Mouse (Mus musculus): ENCODE data around the gene Mpnd. TPM values are rescaled to one million over a fixed set of nuclear protein-coding genes. Genes with fewer than 3 reads are reported as not detected.

Gene Mpnd
- polyA plus RNA-seq (2014; fragmentation: Nextera tagmentation; extraction: Ambion mirVana), result 127 TPM in 2 replicates

DNA sequence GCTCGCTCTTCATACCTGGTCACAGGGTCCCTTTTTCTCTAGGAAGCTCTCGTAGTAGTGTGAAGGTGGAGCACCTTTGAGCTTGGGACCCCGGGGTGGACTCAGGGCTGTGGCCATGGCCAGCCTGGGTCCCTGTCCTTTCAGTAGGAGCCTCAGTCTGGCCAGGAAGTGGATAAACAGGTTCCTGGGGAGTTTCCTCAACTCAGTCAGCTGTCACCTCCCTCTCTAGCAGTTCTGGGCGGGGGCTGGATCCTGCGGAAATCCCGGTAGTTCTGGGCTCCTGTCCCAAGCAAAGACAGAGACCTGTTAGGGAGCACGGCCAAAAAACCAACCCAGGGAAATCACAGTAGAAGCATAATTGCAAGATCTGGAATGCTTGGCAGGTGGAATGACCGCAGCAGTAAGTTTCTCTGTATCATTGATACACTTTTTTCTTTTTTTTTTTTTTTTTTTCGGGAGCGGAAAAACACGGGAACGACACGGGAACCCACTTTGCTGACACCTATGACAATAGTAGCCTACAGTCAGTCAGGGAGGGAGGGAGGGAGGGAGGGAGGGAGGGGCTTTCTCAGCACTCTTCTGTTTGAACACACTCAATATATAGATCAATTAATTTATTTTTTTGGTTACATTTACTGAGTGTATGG lies at the start of gene Mpnd, which contains the start of gene Stap2:
TSS of gene Mpnd (plus strand) at position 297 of the 647 bp plus-strand sequence.
TSS of gene Stap2 (minus strand) at position 170 of the 647 bp plus-strand sequence.
- Histone ChIP-seq H3K4me3 (ENCODE audit: low read depth, low read length) (peak within 1 kb of the TSS; percentile 26), H3K4me1 (ENCODE audit: insufficient read depth) (0 out of 2 replicates have a peak, but pooled peaks cover 13% of the 10 kb centered on the region), H3K9me3 (ENCODE audit: low read depth, low read length) (no peaks in the 10 kb centered on the region), H3K27ac (ENCODE audit: low read depth) (no peak within 1 kb of the TSS; the same call in 1 of the 2 replicates), H3K36me3 (ENCODE audit: insufficient read depth) (no peaks in the 10 kb centered on the region), H3K9ac (peak within 1 kb of the TSS; percentile 22), H3K27me3 (ENCODE audit: insufficient read depth, low read length) (peaks cover 4% of the 10 kb centered on the region; the same call in 1 of the 2 replicates), H3K4me2 (peak within 1 kb of the TSS; percentile 52)
- no peak for ATAC-seq (ENCODE audit: insufficient read depth)
- DNase-seq, result peak; percentile 76
- WGBS, result 25% methylated on average over 13 of the region's 13 CpGs
- no peak for TF ChIP-seq CTCF (IDR thresholded peaks at IDR 0.05; ENCODE audit: low read depth)

GRCm38 (mm10) chr17:55956129-55956528 lies 49.4 kb upstream of the Mpnd start:
- DNase-seq, result peak; percentile 77
- TF ChIP-seq CTCF (IDR thresholded peaks at IDR 0.05; ENCODE audit: low read depth), result no peak
- H3K27ac ChIP-seq (ENCODE audit: low read depth), result no peak overlapping the region
- H3K9ac ChIP-seq, result peak overlapping the region; percentile 16; the same call in 1 of the 2 replicates
- ATAC-seq (ENCODE audit: insufficient read depth), result 0 out of 2 replicates have a peak, but pooled peaks have one; percentile 2
- H3K27me3 ChIP-seq (ENCODE audit: insufficient read depth, low read length), result no peaks in the 10 kb centered on the region
- peak overlapping the region; percentile 35 for H3K4me3 ChIP-seq (ENCODE audit: low read depth, low read length)
- H3K9me3 ChIP-seq (ENCODE audit: low read depth, low read length), result no peaks in the 10 kb centered on the region
- H3K4me1 ChIP-seq (ENCODE audit: insufficient read depth), result no peaks in the 10 kb centered on the region
- WGBS, result 1% methylated on average over 26 of the region's 26 CpGs
- 0 out of 2 replicates have a peak, but pooled peaks cover 3% of the 10 kb centered on the region for H3K36me3 ChIP-seq (ENCODE audit: insufficient read depth)
- H3K4me2 ChIP-seq, result peak overlapping the region; percentile 63

- no peak overlapping the region for H3K9ac ChIP-seq
- no peak overlapping the region for H3K27ac ChIP-seq (ENCODE audit: low read depth)
Observed at GRCm38 (mm10) chr17:55956591-55956990, 48.9 kb upstream of the Mpnd start.

DNA sequence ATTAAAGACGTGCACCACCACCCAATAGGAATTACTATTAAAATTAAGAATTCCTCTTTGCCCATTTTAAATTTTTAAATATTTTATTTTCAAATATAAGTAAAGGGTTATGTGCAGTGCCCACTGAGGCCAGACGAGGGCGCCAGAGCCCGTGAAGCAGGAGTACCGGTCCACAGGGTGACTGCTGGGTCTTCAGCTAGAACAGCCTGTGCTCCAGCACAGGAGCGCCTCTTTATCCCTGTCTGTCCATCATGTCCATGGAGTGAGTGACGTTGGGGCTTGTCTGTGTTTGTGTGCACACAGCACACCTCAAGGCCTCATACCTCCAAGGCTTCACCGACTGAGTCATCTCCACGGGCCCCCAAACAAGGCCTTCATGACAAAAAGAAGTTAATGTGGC lies 48.3 kb upstream of the Mpnd start:
- peak; percentile 90 for DNase-seq
- peak; percentile 84 for TF ChIP-seq CTCF (IDR thresholded peaks at IDR 0.05; ENCODE audit: low read depth)
- H3K4me2 ChIP-seq, result no peak overlapping the region
- no peak overlapping the region for H3K27ac ChIP-seq (ENCODE audit: low read depth)
- H3K27me3 ChIP-seq (ENCODE audit: insufficient read depth, low read length), result no peaks in the 10 kb centered on the region
- H3K36me3 ChIP-seq (ENCODE audit: insufficient read depth), result peaks cover 8% of the 10 kb centered on the region; the same call in 1 of the 2 replicates
- peak; percentile 21; the same call in 1 of the 2 replicates for ATAC-seq (ENCODE audit: insufficient read depth)
- no peaks in the 10 kb centered on the region for H3K4me1 ChIP-seq (ENCODE audit: insufficient read depth)
- H3K4me3 ChIP-seq (ENCODE audit: low read depth, low read length), result no peak overlapping the region
- WGBS, result 14% methylated on average over 9 of the region's 9 CpGs
- no peaks in the 10 kb centered on the region for H3K9me3 ChIP-seq (ENCODE audit: low read depth, low read length)
- H3K9ac ChIP-seq, result no peak overlapping the region

More at GRCm38 (mm10) chr17:55956591-55956990, 48.9 kb upstream of the Mpnd start:
- no peaks in the 10 kb centered on the region for H3K27me3 ChIP-seq (ENCODE audit: insufficient read depth, low read length)
- no peak for ATAC-seq (ENCODE audit: insufficient read depth)
- no peaks in the 10 kb centered on the region for H3K9me3 ChIP-seq (ENCODE audit: low read depth, low read length)
- no peaks in the 10 kb centered on the region for H3K4me1 ChIP-seq (ENCODE audit: insufficient read depth)
- peak overlapping the region; percentile 63 for H3K4me2 ChIP-seq
- TF ChIP-seq CTCF (IDR thresholded peaks at IDR 0.05; ENCODE audit: low read depth), result no peak
- DNase-seq, result no peak
- peak overlapping the region; percentile 35 for H3K4me3 ChIP-seq (ENCODE audit: low read depth, low read length)
- 0 out of 2 replicates have a peak, but pooled peaks cover 3% of the 10 kb centered on the region for H3K36me3 ChIP-seq (ENCODE audit: insufficient read depth)
- WGBS, result 37% methylated on average over 6 of the region's 6 CpGs

DNA sequence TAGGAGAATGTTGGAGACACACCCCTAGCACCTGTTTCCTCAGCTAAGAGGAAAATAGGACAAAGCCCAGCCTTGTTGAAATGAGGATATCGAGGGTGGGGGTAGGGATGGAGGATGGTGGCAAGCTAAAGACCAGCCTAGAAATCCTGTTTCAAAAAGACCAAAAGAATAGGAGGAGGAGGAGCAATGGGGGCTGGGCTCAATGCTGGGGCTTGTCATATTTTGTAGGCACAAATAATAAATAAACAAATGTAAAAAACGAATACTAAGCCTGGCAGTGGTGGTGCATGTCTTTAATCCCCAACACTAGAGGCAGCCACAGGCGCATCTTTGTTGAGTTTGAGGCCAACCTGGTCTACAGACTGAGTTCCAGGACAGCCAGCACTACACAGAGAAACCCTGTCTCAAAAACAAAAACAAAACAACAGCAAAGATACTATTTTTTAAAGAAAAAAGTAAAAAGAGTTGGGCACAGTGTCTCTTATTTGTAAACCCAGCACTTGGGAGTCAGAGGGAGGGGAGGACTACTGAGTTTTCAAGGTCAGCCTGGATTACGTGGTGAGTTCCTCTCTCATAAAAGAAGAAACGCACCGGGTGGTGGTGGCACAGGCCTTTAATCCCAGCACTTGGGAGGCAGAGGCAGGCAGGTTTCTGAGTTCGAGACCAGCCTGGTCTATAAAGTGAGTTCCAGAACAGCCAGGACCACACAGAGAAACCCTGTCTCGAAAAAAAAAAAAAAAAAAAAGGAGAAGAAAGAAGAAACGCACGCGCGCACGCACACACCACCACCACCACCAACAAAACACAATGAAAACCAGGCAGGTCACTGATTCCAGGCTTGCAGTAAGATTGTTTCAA lies 47.6 kb upstream of the Mpnd start:
- no peak overlapping the region for H3K27ac ChIP-seq (ENCODE audit: low read depth)
- WGBS, result 76% methylated on average over 13 of the region's 13 CpGs
- peak overlapping the region; percentile 58 for H3K9ac ChIP-seq
- DNase-seq, result no peak
- no peaks in the 10 kb centered on the region for H3K4me1 ChIP-seq (ENCODE audit: insufficient read depth)
- H3K9me3 ChIP-seq (ENCODE audit: low read depth, low read length), result no peaks in the 10 kb centered on the region
- no peaks in the 10 kb centered on the region for H3K27me3 ChIP-seq (ENCODE audit: insufficient read depth, low read length)
- ATAC-seq (ENCODE audit: insufficient read depth), result no peak
- no peak for TF ChIP-seq CTCF (IDR thresholded peaks at IDR 0.05; ENCODE audit: low read depth)
- H3K36me3 ChIP-seq (ENCODE audit: insufficient read depth), result peaks cover 12% of the 10 kb centered on the region; the same call in 1 of the 2 replicates
- peak overlapping the region; percentile 53 for H3K4me3 ChIP-seq (ENCODE audit: low read depth, low read length)
- H3K4me2 ChIP-seq, result peak overlapping the region; percentile 85

GRCm38 (mm10) chr17:55958584-55958886 lies 47.0 kb upstream of the Mpnd start:
- Histone ChIP-seq H3K4me3 (ENCODE audit: low read depth, low read length) (peak overlapping the region; percentile 53), H3K9ac (peak overlapping the region; percentile 58), H3K4me2 (peak overlapping the region; percentile 85), H3K27ac (ENCODE audit: low read depth) (0 out of 2 replicates have a peak overlapping the region, but pooled peaks have one; percentile 97), H3K9me3 (ENCODE audit: low read depth, low read length) (no peaks in the 10 kb centered on the region), H3K27me3 (ENCODE audit: insufficient read depth, low read length) (no peaks in the 10 kb centered on the region), H3K4me1 (ENCODE audit: insufficient read depth) (no peaks in the 10 kb centered on the region), H3K36me3 (ENCODE audit: insufficient read depth) (peaks cover 18% of the 10 kb centered on the region; the same call in 1 of the 2 replicates)
- 31% methylated on average over 2 of the region's 2 CpGs for WGBS
- DNase-seq (no peak), ATAC-seq (ENCODE audit: insufficient read depth) (no peak)
- TF ChIP-seq CTCF (IDR thresholded peaks at IDR 0.05; ENCODE audit: low read depth), result no peak

Measured in lung, embryonic 14.5 days (tissue).